8 mouse cellular contexts compared by ENCODE assay signal in genomic region chr7:97386806-97387370, GRCm38 (mm10). TPM values are rescaled to one million over a fixed set of nuclear protein-coding genes. Genes with fewer than 3 reads are reported as not detected.
DNase-seq lines count a peak whose midpoint lies in the region; ATAC-seq lines count a peak whose summit lies in the region.

No protein-coding gene starts in this region.

- DNase-seq in brain, adult 2 months (ENCODE audit: low read depth, low spot score): peak; percentile 99
- peak; percentile 57 for DNase-seq in gastrocnemius, postnatal 14 days
- peak; percentile 93 for DNase-seq in layer of hippocampus, adult 9-11 months
- DNase-seq in skeletal muscle tissue, adult 2 months (ENCODE audit: low read depth, low spot score): peak; percentile 49
- no peak for DNase-seq in embryo, embryonic 10.5 days (ENCODE audit: low spot score)
- DNase-seq in adrenal gland, adult 18-20 months (ENCODE audit: low spot score in 2 of 2): no peak

- intact Hi-C loops in gastrocnemius, postnatal 14 days (cut with DNase I; ENCODE audit: low total_unique reads): no loop called here

- peak; percentile 96 for ATAC-seq in cerebellum, adult (ENCODE audit: insufficient number of reproducible peaks, low FRiP score, low TSS enrichment)
- no peak for ATAC-seq in erythroblast, adult 5-6 weeks (replicated peaks; ENCODE audit: low FRiP score, poor library complexity, severe bottlenecking)

RNA-seq across cellular contexts. Expression of gene Ndufc2, which starts 12.9 kb away (rescaled TPM):
- 100 to 1,000 TPM; 304 to 343 TPM for total RNA-seq in gastrocnemius, postnatal 14 days (2021)
- total RNA-seq in erythroblast, adult 5-6 weeks (2015; ENCODE audit: low replicate concordance): 53.5 and 57.6 TPM in 2 replicates
- 20.5 and 80.0 TPM in 2 replicates for total RNA-seq in erythroblast, adult 5-6 weeks (2017; ENCODE audit: low replicate concordance)
- 100 to 1,000 TPM; 276 to 365 TPM for total RNA-seq in adrenal gland, adult 18-20 months (2021)

RNA-seq across cellular contexts. Expression of gene Alg8, which starts 15.5 kb away (rescaled TPM):
- 1 to 10 TPM; 2.9 to 5.5 TPM for total RNA-seq in gastrocnemius, postnatal 14 days (2021)
- 9.4 and 25.7 TPM in 2 replicates for total RNA-seq in erythroblast, adult 5-6 weeks (2015; ENCODE audit: low replicate concordance)
- 2.9 and 10.2 TPM in 2 replicates for total RNA-seq in erythroblast, adult 5-6 weeks (2017; ENCODE audit: low replicate concordance)
- total RNA-seq in adrenal gland, adult 18-20 months (2021): 10 to 100 TPM; 14.0 to 15.2 TPM

RNA-seq across cellular contexts. Expression of gene Thrsp, which starts 30.6 kb away (rescaled TPM):
- 10 to 100 TPM; 36.0 to 40.5 TPM for total RNA-seq in gastrocnemius, postnatal 14 days (2021)
- not detected in 2 replicates for total RNA-seq in erythroblast, adult 5-6 weeks (2015; ENCODE audit: low replicate concordance)
- not detected in 2 replicates for total RNA-seq in erythroblast, adult 5-6 weeks (2017; ENCODE audit: low replicate concordance)
- 1,000 to 10,000 TPM in 1 of 2 experiments, 100 to 1,000 TPM in 1; 976 to 2,135 TPM for total RNA-seq in adrenal gland, adult 18-20 months (2021)

RNA-seq across cellular contexts. Expression of gene Kctd21, which starts 54.8 kb away (rescaled TPM):
- total RNA-seq in gastrocnemius, postnatal 14 days (2021): 1 to 10 TPM; 1.9 to 2.3 TPM
- 0.42 TPM in 1 of 2 replicates, not detected in the other for total RNA-seq in erythroblast, adult 5-6 weeks (2015; ENCODE audit: low replicate concordance)
- total RNA-seq in erythroblast, adult 5-6 weeks (2017; ENCODE audit: low replicate concordance): 0.14 and 0.43 TPM in 2 replicates
- 10 to 100 TPM; 10.6 to 11.5 TPM for total RNA-seq in adrenal gland, adult 18-20 months (2021)

RNA-seq across cellular contexts. Expression of gene Usp35, which starts 55.1 kb away (rescaled TPM):
- total RNA-seq in gastrocnemius, postnatal 14 days (2021): under 1 TPM; 0.75 to 0.76 TPM
- total RNA-seq in erythroblast, adult 5-6 weeks (2015; ENCODE audit: low replicate concordance): 0.38 TPM in 1 of 2 replicates, not detected in the other
- 0.26 and 0.28 TPM in 2 replicates for total RNA-seq in erythroblast, adult 5-6 weeks (2017; ENCODE audit: low replicate concordance)
- 10 to 100 TPM in 1 of 2 experiments, 1 to 10 TPM in 1; 8.4 to 10.6 TPM for total RNA-seq in adrenal gland, adult 18-20 months (2021)

Comparison
In these comparisons a context has a peak if more than half of its experiments do, and no peak if none do; other contexts are left out.
1. DNase-seq: peak in brain, adult 2 months (single experiment), gastrocnemius, postnatal 14 days (single experiment), layer of hippocampus, adult 9-11 months (single experiment) and skeletal muscle tissue, adult 2 months (single experiment); none in embryo, embryonic 10.5 days (single experiment) and adrenal gland, adult 18-20 months (0 of 2).
2. RNA of gene Thrsp, which starts 30.6 kb away (total RNA-seq): 976 to 2,135 TPM in adrenal gland, adult 18-20 months and 36.0 to 40.5 TPM in gastrocnemius, postnatal 14 days; not detected in erythroblast, adult 5-6 weeks; every median in the first group is over 10 times any median in the second.